Mouse (Mus musculus) layer of hippocampus, adult 8-10 months (tissue): Measurements from ENCODE around the gene Olfr283. TPM values are rescaled to one million over a fixed set of nuclear protein-coding genes. Genes with fewer than 3 reads are reported as not detected.
"Not testable (repeated sequence)": the region's sequence is repeated elsewhere in the genome, so short reads cannot be mapped to it uniquely, and the experiment has no call there.

Experiments
- DNase-seq, 2 experiments: peaks; one replicate each; pipeline ENCODE4 v3.0.0; 2022; ENCODE audit warnings: low spot score in 2 of 2
- total RNA-seq, 4 experiments: library from RNA; stranded (reverse); gene quantifications; 2 replicates each; pipeline ENCODE4 v1.2.4; 2022

Olfr283 gene
- not detected for total RNA-seq

- DNase-seq, result no peak
Observed at GRCm38 (mm10) chr15:98380846-98381245, at the start of gene Olfr283. Gene Olfr283, minus strand, starts transcription at chr15:98380946.

DNA sequence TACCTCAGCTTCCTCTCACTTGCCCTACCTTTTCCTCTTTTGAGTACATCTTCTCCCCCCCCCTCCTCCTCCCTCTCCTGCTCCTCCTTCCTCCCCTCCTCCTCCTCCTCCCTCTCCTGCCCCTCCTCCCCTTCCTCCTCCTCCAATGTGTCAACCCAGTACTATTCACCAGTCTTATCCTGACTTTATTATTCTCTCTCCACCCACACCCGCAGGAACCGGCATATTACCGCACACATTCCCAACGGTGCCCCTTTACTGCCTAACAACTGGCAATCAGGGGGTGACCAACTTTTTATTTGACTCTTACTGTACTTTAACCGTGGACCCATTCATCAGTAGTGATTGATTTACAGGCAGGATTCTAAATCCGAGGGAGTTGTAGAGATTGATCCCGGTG is 44.4 kb upstream of the Olfr283 start:
- no peak for DNase-seq

DNA sequence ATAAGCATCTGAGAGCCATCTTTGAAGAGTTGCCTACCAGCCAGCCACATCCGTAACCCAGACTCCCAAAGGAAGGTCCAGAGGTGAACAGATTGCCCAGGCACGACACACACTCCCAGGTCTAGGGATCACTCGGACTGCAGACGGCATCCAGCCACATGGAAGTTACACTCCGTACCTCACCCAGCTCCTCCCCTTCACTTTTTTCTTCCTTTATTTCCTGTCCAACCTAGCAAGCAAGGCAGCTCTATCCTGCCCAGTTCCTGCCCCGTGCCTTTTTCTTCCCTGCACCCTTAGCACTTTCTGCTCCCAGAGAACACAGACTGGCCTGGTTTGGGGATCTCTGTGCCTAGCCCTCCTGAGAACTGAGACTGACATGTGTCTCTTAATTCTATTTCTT is 44.0 kb upstream of the Olfr283 start:
- DNase-seq, result no peak

GRCm38 (mm10) chr15:98424326-98424725 is 43.6 kb upstream of the Olfr283 start:
- no peak for DNase-seq

DNA sequence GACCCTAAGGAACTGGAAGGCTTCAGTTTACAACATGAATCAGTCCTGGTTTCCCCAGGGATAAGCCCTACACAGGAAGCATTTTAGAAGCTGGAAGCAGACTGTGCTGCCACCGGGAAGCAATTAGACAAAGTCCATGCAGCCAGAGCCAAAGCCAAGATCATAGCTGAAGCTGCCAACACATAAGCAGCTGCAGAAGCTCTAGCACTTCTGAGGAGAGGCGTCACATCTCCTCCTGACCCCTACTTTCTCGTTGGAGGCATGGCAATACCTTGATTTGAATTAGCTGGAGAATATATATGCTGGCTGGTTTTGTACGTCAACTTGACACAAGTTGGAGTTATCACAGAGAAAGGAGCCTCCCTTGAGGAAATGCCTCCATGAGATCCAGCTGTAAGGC is 40.2 kb upstream of the Olfr283 start:
- no peak for DNase-seq

DNA sequence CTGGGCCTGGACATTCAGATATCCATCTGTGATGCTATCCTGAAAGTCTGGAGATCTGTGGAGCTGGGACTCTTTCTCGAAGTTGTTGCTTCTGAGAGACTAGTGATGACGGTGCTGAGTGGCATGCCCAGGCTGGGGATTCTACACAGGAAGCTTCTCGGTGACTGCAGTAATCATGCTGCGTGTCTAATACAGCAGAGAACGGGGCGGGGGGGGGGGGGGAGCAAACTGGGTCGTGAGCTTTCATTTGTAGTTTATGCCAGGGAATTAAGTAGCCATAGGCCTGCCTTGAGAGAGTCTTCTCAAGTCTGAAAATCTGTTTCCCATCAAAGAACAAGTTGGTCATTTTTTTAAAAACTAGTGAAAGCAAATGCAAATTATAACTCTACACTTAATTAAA is 37.4 kb upstream of the Olfr283 start:
- no peak for DNase-seq

DNA sequence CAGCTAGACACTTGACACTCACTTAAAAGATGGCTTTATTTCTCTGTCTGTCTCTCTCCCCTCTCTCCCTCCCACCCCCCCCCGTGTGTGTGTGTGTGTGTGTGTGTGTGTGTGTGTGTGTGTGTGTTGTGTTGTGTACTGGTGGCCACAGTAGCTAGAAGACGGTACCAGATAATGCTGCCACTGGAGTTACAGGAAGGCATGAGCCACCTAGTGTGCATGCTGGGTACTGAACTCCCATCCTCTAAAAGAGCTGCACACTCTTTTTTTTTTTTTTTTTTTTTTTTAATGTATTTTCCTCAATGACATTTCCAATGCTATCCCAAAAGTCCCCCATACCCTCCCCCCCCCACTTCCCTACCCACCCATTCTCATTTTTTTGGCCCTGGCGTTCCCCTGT is 36.5 kb upstream of the Olfr283 start:
- not testable (repeated sequence) for DNase-seq

DNA sequence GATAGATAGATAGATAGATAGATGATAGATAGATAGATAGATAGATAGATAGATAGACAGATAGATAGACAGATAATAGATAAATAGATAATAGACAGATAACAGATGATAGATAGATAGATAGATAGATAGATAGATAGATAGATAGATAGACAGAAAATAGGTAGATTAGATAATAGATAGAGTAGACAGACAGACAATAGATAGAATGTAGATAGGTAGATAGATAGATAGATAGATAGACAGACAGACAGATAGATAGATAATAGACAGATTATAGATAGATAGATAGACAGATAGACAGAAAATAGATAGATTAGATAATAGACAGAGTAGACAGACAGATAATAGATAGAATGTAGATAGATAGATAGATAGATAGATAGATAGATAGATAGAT is 36.1 kb upstream of the Olfr283 start:
- not testable (repeated sequence) for DNase-seq

- DNase-seq, result no peak
Observed at GRCm38 (mm10) chr15:98415996-98416395, 35.2 kb upstream of the Olfr283 start.

GRCm38 (mm10) chr15:98410249-98410648 is 29.5 kb upstream of the Olfr283 start:
- DNase-seq, result no peak

DNA sequence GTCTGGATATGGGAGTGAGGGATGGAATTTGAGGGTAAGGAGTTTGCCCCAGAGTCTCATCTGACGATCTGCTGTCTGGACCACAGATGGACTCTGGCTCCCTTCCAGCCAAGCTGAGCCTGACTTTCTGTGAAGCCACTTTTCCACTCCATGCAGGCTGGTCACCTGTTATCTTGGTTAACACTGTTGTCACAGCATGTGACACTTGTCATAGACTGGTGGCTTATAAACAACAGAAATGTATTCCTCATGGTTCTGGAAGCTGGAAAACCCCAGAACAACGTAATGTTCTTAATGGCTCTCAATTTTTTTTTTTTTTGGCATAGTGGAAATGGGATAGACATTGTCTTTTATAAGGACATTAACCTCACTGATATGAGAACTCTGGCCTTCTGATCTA is 28.9 kb upstream of the Olfr283 start:
- no peak for DNase-seq

GRCm38 (mm10) chr15:98408406-98409060 is 27.8 kb upstream of the Olfr283 start:
- DNase-seq, result no peak

GRCm38 (mm10) chr15:98402356-98402755 is 21.6 kb upstream of the Olfr283 start:
- no peak for DNase-seq

- DNase-seq, result no peak
Observed at GRCm38 (mm10) chr15:98397136-98397535, 16.4 kb upstream of the Olfr283 start.

DNA sequence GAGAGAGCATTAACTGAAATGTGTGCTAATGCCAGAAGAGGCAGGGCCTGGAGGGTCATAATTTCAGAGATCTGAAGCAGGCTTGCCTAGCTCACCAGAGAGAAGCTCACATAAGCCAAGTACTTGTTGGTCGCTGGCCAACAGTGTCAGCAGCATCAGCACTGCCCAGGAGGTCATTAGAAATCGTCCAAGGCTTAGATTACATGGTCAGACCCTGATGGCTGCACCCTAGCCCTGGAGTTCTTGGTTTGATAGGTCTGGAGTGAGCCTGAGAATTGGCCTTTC is 11.1 kb upstream of the Olfr283 start:
- no peak for DNase-seq

DNA sequence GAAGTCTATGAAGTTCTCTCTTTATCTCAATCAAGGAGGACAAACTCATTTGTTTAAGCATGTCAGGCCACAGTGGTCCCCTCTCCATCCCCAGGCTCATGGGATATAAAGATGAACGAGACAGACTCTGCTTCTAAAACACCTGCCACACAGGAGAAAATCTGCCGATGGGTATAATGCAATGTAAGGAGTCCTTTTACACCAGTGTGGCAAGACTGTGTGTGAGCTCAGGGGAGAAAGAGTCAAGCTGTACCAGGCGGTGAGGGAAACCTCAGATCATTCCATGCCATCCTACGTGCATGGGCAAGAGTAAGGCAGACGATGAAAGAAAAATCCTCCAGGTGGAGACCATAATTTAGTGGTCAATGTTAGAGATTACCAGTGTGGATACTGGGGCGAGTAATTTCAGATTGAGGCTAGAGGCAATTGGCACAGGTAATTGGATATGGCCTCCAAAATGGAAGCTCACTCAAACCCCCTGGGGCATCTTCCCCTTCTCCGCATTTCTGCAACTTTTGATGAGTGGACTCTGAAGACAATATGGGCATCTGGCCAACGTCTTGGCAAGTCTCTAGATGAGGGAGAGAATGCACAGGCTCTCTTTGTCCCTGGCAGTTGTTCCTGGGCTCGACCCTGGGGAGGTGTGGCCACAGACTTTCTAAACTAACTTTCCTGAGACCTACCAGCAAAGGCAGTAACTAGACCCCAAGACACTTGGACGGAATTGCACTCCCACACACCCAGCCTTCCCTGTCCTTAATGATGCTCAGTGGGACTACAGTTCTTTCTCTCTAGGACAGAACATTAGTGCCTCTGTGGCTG is 10.5 kb upstream of the Olfr283 start:
- no peak for DNase-seq

- peak; percentile 47 to 53 for DNase-seq
Observed at GRCm38 (mm10) chr15:98389796-98390195, 9.1 kb upstream of the Olfr283 start.

GRCm38 (mm10) chr15:98387621-98388020 is 6.9 kb upstream of the Olfr283 start:
- DNase-seq, result no peak

GRCm38 (mm10) chr15:98378209-98378608 is 2.5 kb downstream of the Olfr283 start:
- DNase-seq, result no peak

DNA sequence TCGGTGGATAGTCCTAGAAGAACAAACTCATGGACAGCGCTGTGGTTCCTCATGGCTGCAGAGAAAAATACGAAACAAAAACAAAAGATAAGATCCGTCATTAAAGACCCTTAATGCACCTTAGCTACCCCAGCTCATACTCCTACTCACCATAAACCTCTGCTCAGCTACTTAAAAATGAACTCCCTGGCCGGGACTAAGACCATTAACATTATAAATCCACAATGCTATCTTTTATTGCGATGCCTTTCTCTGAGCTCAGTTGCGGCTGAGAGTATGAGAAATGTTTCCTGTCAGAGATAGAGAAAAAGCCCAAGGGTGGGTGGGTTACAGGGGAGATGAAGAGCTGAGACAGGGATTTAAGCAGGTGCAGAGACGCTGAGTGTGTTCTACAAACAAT is 39.9 kb downstream of the Olfr283 start, which contains the start of gene Olfr284:
Gene Olfr284, minus strand, starts transcription at position 101 of the 400 bp plus-strand sequence.
- DNase-seq, result no peak
